Mouse (Mus musculus): Measurements from ENCODE around the gene Ankrd28. TPM values are rescaled to one million over a fixed set of nuclear protein-coding genes. Genes with fewer than 3 reads are reported as not detected.

Gene Ankrd28
- total RNA-seq, 2 experiments from 2014 or later = 57.7 to 63.9 TPM

- no peak for DNase-seq (ENCODE audit: low spot score in 2 of 2)
Observed at GRCm38 (mm10) chr14:31652106-31652505, 178.3 kb downstream of the Ankrd28 start.

DNA sequence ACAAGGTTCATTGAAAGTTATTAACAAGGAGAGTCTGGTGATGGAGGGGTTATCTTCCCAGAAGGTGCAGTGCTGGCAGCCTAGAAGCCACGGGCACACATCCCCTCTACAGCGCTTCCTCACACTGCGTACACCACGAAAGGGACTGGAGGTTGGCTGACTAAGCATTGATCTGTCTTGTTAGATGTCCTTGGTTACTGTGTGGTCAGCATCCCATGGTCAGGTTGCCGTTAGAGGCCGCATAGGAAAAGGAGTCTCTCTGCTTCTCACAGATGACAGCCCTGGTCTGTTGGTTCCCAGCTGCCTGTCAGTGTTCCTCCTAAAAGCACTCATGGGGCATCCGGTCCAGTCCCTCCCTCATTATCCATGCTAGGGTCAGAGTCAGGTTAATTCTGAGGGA lies 179.2 kb downstream of the Ankrd28 start:
- no peak for DNase-seq (ENCODE audit: low spot score in 2 of 2)

DNA sequence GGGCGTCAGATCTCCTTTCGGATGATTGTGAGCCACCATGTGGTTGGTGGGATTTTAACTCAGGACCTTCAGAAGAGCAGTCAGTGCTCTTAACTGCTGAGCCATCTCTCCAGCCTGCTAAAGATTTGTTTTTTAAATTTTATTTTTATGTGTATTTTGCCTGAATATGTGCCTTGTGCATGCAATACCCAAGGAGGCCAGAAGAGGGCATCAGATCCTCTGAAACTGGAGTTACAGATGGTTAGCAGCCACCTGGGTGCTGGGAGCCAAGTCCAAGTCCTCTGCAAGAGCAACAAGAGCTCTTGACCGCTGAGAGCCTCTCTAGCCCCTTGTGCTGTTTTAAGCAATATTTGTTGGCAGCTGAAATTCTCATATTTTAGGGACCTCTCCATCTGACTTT lies 180.1 kb downstream of the Ankrd28 start:
- no peak for DNase-seq (ENCODE audit: low spot score in 2 of 2)

Other genes with a start within 250 kb of the Ankrd28 start
- gene Colq, start 239.3 kb downstream of the Ankrd28 start, total RNA-seq (2021) = under 1 TPM; 0.23 to 0.33 TPM
- not detected for gene Gm49387, start 189.8 kb downstream of the Ankrd28 start, total RNA-seq (2021)
- 10 to 100 TPM; 11.8 to 11.9 TPM for gene Btd, start 189.6 kb downstream of the Ankrd28 start, total RNA-seq (2021)
- 1 to 10 TPM; 8.9 TPM for gene Hacl1, start 189.4 kb downstream of the Ankrd28 start, total RNA-seq (2021)
- 1 to 10 TPM; 1.7 to 2.2 TPM for gene Galnt15, start 198.3 kb upstream of the Ankrd28 start, total RNA-seq (2021)